Mouse (Mus musculus): Measurements from ENCODE around the gene Neu3. TPM values are rescaled to one million over a fixed set of nuclear protein-coding genes. Genes with fewer than 3 reads are reported as not detected.

Gene Neu3
- polyA plus RNA-seq, 1 experiment from 2014 or later, result 2.5 TPM

DNA sequence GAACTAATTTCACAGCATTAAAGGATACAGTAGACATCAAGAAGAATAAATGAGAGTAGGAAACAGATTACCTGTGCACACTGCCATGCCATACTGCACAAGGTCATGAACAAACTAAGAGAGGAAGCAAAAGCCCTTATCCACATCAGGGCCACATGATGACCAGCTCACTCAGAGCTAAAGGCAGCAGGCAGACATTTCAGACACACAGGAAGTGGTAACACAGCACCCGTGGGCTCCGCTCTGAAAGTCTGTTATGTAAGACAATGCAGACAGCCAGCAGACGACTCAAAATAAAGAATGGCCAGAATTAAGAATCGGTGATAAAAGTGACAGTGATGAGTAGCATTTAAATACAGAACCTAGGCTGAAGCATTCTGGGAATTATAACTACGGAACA lies 46.8 kb downstream of the Neu3 start:
- TF ChIP-seq CTCF (IDR thresholded peaks at IDR 0.05; ENCODE audit: low read depth), result no peak
- Histone ChIP-seq H3K4me2 (ENCODE audit: low read length) (no peak overlapping the region), H3K4me1 (replicated peaks; ENCODE audit: insufficient read depth, low read length) (no peaks in the 10 kb centered on the region), H3K27ac (no peak overlapping the region), H3K4me3 (replicated peaks; ENCODE audit: low read depth, low read length) (no peak overlapping the region), H3K36me3 (ENCODE audit: insufficient read depth, low read length) (no peaks in the 10 kb centered on the region), H3K9me3 (replicated peaks; ENCODE audit: low read length) (no peaks in the 10 kb centered on the region), H3K27me3 (ENCODE audit: insufficient read depth, low read length) (no peaks in the 10 kb centered on the region), H3K9ac (ENCODE audit: low read depth, low read length) (no peak overlapping the region)
- WGBS, result 52% methylated on average over 5 of the region's 5 CpGs
- ATAC-seq (replicated peaks; ENCODE audit: low FRiP score, low read depth) (no peak), DNase-seq (ENCODE audit: low spot score) (no peak)

DNA sequence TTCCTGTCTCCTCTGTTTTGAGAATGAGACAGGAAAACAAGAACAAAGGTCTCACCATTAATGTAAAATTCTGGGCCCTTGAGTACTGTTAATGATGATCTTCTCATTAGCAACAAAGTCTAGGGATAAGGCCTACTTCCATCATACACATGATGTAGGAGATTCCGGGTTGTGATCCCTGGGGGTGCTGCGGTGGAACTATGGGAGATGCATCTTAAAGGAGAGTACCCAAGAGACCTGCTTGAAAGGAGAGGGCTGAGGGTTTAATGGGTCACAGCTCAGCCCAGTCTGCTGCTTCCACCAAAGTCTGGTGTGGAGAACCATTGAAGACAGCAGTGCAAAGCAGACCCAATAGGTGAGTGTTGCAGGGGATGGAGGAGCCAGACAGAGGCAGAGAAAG lies 65.0 kb downstream of the Neu3 start, which contains the start of gene Olfr521:
Olfr521 (plus strand) TSS at position 301 of the 400 bp plus-strand sequence.
- H3K4me1 ChIP-seq (replicated peaks; ENCODE audit: insufficient read depth, low read length), result no peaks in the 10 kb centered on the region
- no peaks in the 10 kb centered on the region for H3K27me3 ChIP-seq (ENCODE audit: insufficient read depth, low read length)
- H3K27ac ChIP-seq, result no peak within 1 kb of the TSS
- no peak for DNase-seq (ENCODE audit: low spot score)
- 96% methylated on average over 2 of the region's 2 CpGs for WGBS
- H3K9me3 ChIP-seq (replicated peaks; ENCODE audit: low read length), result no peaks in the 10 kb centered on the region
- H3K4me2 ChIP-seq (ENCODE audit: low read length), result no peak within 1 kb of the TSS
- H3K36me3 ChIP-seq (ENCODE audit: insufficient read depth, low read length), result no peaks in the 10 kb centered on the region
- TF ChIP-seq CTCF (IDR thresholded peaks at IDR 0.05; ENCODE audit: low read depth), result no peak
- no peak for ATAC-seq (replicated peaks; ENCODE audit: low FRiP score, low read depth)
- no peak within 1 kb of the TSS for H3K9ac ChIP-seq (ENCODE audit: low read depth, low read length)
- no peak within 1 kb of the TSS for H3K4me3 ChIP-seq (replicated peaks; ENCODE audit: low read depth, low read length)

Other genes starting within 250 kb of the Neu3 start
- 0.51 and 0.63 TPM in 2 replicates for gene Tpbgl, start 201.3 kb downstream of the Neu3 start, polyA plus RNA-seq (2015; fragmentation: Nextera tagmentation; extraction: Ambion mirVana)
- 4.0 and 4.3 TPM in 2 replicates for gene Slco2b1, start 117.1 kb downstream of the Neu3 start, polyA plus RNA-seq (2015; fragmentation: Nextera tagmentation; extraction: Ambion mirVana)
- not detected in 2 replicates for gene Olfr520, start 98.1 kb downstream of the Neu3 start, polyA plus RNA-seq (2015; fragmentation: Nextera tagmentation; extraction: Ambion mirVana)
- not detected in 2 replicates for gene Olfr521, start 64.9 kb downstream of the Neu3 start, polyA plus RNA-seq (2015; fragmentation: Nextera tagmentation; extraction: Ambion mirVana)
- gene Xrra1, start 30.7 kb upstream of the Neu3 start, polyA plus RNA-seq (2015; fragmentation: Nextera tagmentation; extraction: Ambion mirVana), result 0.20 TPM in 2 replicates
- 340 and 344 TPM in 2 replicates for gene Spcs2, start 35.0 kb upstream of the Neu3 start, polyA plus RNA-seq (2015; fragmentation: Nextera tagmentation; extraction: Ambion mirVana)
- gene Rnf169, start 152.0 kb upstream of the Neu3 start, polyA plus RNA-seq (2015; fragmentation: Nextera tagmentation; extraction: Ambion mirVana), result 4.4 and 5.0 TPM in 2 replicates
- gene Chrdl2, start 177.8 kb upstream of the Neu3 start, polyA plus RNA-seq (2015; fragmentation: Nextera tagmentation; extraction: Ambion mirVana), result 0.22 and 0.32 TPM in 2 replicates

Data from kidney, postnatal 0 days (tissue).